In the genomic region with DNA sequence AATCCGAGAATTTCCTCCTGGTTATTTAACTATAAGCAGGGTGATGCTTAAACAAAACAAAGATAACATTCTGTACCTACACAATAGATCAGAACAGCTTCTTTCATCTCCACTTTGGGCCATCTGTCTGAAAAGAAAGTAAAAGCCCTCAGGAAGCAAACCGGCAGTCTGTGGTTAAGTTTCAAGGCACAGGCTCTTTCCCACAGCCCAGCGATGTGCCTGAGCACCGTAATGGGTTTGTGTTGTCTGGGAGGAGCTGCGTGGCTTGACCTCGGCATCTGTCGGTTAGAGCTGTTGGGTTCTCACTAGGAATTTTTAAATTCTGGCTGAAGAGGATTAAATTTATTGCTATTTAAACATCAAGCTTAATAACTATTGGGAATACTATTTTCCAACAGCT, we compare ENCODE assay signal across 8 mouse cellular contexts.
DNase-seq lines count a peak whose midpoint lies in the region; ATAC-seq and TF ChIP-seq lines count a peak whose summit lies in the region.

No protein-coding gene starts in this region.

- H3K27ac ChIP-seq in layer of hippocampus, adult 2 months, result peak overlapping the region; percentile 65
- H3K27ac ChIP-seq in embryonic facial prominence, embryonic 10.5 days (replicated peaks), result peak overlapping the region; percentile 61; the same call in 1 of the 2 replicates
- no peak overlapping the region for H3K27ac ChIP-seq in liver, embryonic 11.5 days (ENCODE audit: low read depth, low read length)
- peak overlapping the region; percentile 79 for H3K27ac ChIP-seq in neural tube, embryonic 13.5 days (replicated peaks)
- H3K27ac ChIP-seq in cerebellum, adult 2 months (ENCODE audit: insufficient read depth, low read length), result no peak overlapping the region

- DNase-seq in layer of hippocampus, adult 2 months (ENCODE audit: low spot score in 2 of 2), result no peak
- DNase-seq in layer of hippocampus, adult 9-10 months (ENCODE audit: low spot score), result no peak
- peak; percentile 24 for DNase-seq in embryonic facial prominence, embryonic 10.5 days (ENCODE audit: low spot score)
- no peak for DNase-seq in liver, embryonic 11.5 days (ENCODE audit: low spot score)
- DNase-seq in cerebellum, adult 11 months, result no peak
- DNase-seq in cerebellum, adult 2 months, result no peak
- no peak for DNase-seq in right cerebral cortex, adult 2 months (ENCODE audit: low spot score in 2 of 2)

- peak overlapping the region; percentile 57 for H3K4me2 ChIP-seq in liver, embryonic 11.5 days
- H3K4me2 ChIP-seq in neural tube, embryonic 13.5 days, result peak overlapping the region; percentile 33

- no peaks in the 10 kb centered on the region for H3K27me3 ChIP-seq in embryonic facial prominence, embryonic 10.5 days (replicated peaks; ENCODE audit: low read depth, poor library complexity, severe bottlenecking)
- H3K27me3 ChIP-seq in liver, embryonic 11.5 days (replicated peaks; ENCODE audit: control insufficient read depth, insufficient read depth, low read length), result no peaks in the 10 kb centered on the region
- H3K27me3 ChIP-seq in neural tube, embryonic 13.5 days, result no peaks in the 10 kb centered on the region
- no peaks in the 10 kb centered on the region for H3K27me3 ChIP-seq in cerebellum, adult 2 months (ENCODE audit: control insufficient read depth, insufficient read depth, low read length)

- 16% methylated on average over 7 of the region's 7 CpGs for WGBS in embryonic facial prominence, embryonic 10.5 days
- WGBS in liver, embryonic 11.5 days, result 14% methylated on average over 7 of the region's 7 CpGs
- WGBS in neural tube, embryonic 13.5 days, result 5% methylated on average over 7 of the region's 7 CpGs
- 37% methylated on average over 7 of the region's 7 CpGs for WGBS in cerebellum, adult 2 months

- H3K9me3 ChIP-seq in embryonic facial prominence, embryonic 10.5 days, result no peaks in the 10 kb centered on the region
- no peaks in the 10 kb centered on the region for H3K9me3 ChIP-seq in liver, embryonic 11.5 days (ENCODE audit: control insufficient read depth, low read length)
- no peaks in the 10 kb centered on the region for H3K9me3 ChIP-seq in neural tube, embryonic 13.5 days

- H3K4me1 ChIP-seq in embryonic facial prominence, embryonic 10.5 days, result peaks cover 35% of the 10 kb centered on the region
- H3K4me1 ChIP-seq in liver, embryonic 11.5 days (replicated peaks; ENCODE audit: control insufficient read depth, insufficient read depth, low read length), result peaks cover 13% of the 10 kb centered on the region
- peaks cover 35% of the 10 kb centered on the region for H3K4me1 ChIP-seq in neural tube, embryonic 13.5 days (replicated peaks)
- H3K4me1 ChIP-seq in cerebellum, adult 2 months (ENCODE audit: control insufficient read depth, insufficient read depth, low read length), result no peaks in the 10 kb centered on the region

- peak overlapping the region; percentile 30 for H3K9ac ChIP-seq in liver, embryonic 11.5 days (ENCODE audit: low read depth, low read length)
- peak overlapping the region; percentile 38 for H3K9ac ChIP-seq in neural tube, embryonic 13.5 days

- no peak for TF ChIP-seq CTCF in layer of hippocampus, adult 2 months (conservative IDR thresholded peaks at IDR 0.05)
- TF ChIP-seq CTCF in cerebellum, adult 2 months (IDR thresholded peaks at IDR 0.05; ENCODE audit: borderline replicate concordance, insufficient read depth, low read depth, low read length), result no peak

- peak overlapping the region; percentile 42 for H3K4me3 ChIP-seq in layer of hippocampus, adult 2 months
- H3K4me3 ChIP-seq in embryonic facial prominence, embryonic 10.5 days, result no peak overlapping the region
- peak overlapping the region; percentile 25; the same call in 1 of the 2 replicates for H3K4me3 ChIP-seq in liver, embryonic 11.5 days (ENCODE audit: low read depth, low read length)
- H3K4me3 ChIP-seq in neural tube, embryonic 13.5 days, result no peak overlapping the region
- no peak overlapping the region for H3K4me3 ChIP-seq in cerebellum, adult 2 months (replicated peaks; ENCODE audit: insufficient read depth, low read depth, low read length)

- TF ChIP-seq POLR2A in cerebellum, adult 2 months (IDR thresholded peaks at IDR 0.05; ENCODE audit: borderline replicate concordance, insufficient read depth, low read length), result no peak

- no peaks in the 10 kb centered on the region for H3K36me3 ChIP-seq in embryonic facial prominence, embryonic 10.5 days (replicated peaks)
- no peaks in the 10 kb centered on the region for H3K36me3 ChIP-seq in liver, embryonic 11.5 days (ENCODE audit: control insufficient read depth, insufficient read depth, low read length)
- H3K36me3 ChIP-seq in neural tube, embryonic 13.5 days, result no peaks in the 10 kb centered on the region

- no peak for ATAC-seq in liver, embryonic 11.5 days (replicated peaks; ENCODE audit: low FRiP score)
- ATAC-seq in neural tube, embryonic 13.5 days (ENCODE audit: low read depth), result peak; percentile 66; the same call in 1 of the 2 replicates

Comparison
In these comparisons a context has a peak if more than half of its experiments do, and no peak if none do; other contexts are left out.
1. H3K27ac ChIP-seq: peak in layer of hippocampus, adult 2 months (single experiment), embryonic facial prominence, embryonic 10.5 days (single experiment) and neural tube, embryonic 13.5 days (single experiment); none in liver, embryonic 11.5 days (single experiment) and cerebellum, adult 2 months (single experiment).
2. H3K4me3 ChIP-seq: peak in layer of hippocampus, adult 2 months (single experiment) and liver, embryonic 11.5 days (single experiment); none in embryonic facial prominence, embryonic 10.5 days (single experiment), neural tube, embryonic 13.5 days (single experiment) and cerebellum, adult 2 months (single experiment).